Mouse (Mus musculus) forebrain, embryonic 12.5 days (tissue): ENCODE results near the gene Tsc2. TPM values are rescaled to one million over a fixed set of nuclear protein-coding genes. Genes with fewer than 3 reads are reported as not detected.

Experiments used
- ATAC-seq: fragments of 200-750 bp; cut with Nextera tagmentation; 2 replicates; pipeline ENCODE4 v1.8.0; 2017; ENCODE audit warnings: moderate TSS enrichment; ENCODE audit not compliant: low FRiP score
- H3K27ac ChIP-seq: fragments of 300-500 bp; sonication (generic); 2 replicates; pipeline ENCODE4 v1.5.1; 2016; ENCODE audit warnings: mild to moderate bottlenecking
- H3K27me3 ChIP-seq: fragments of 300-500 bp; sonication (generic); 2 replicates; pipeline ENCODE4 v1.6.1; 2016; ENCODE audit warnings: mild to moderate bottlenecking
- H3K36me3 ChIP-seq: fragments of 300-500 bp; sonication (generic); replicated peaks from 2 replicates; pipeline ENCODE4 v1.6.1; 2016; ENCODE audit warnings: mild to moderate bottlenecking
- H3K4me1 ChIP-seq: fragments of 300-500 bp; sonication (generic); 2 replicates; pipeline ENCODE4 v1.6.1; 2016
- H3K4me2 ChIP-seq: fragments of 300-500 bp; sonication (generic); 2 replicates; pipeline ENCODE4 v1.6.1; 2016; ENCODE audit warnings: mild to moderate bottlenecking, moderate library complexity
- H3K4me3 ChIP-seq: fragments of 300-500 bp; sonication (generic); replicated peaks from 2 replicates; pipeline ENCODE4 v1.5.1; 2016; ENCODE audit warnings: mild to moderate bottlenecking
- H3K9ac ChIP-seq: fragments of 300-500 bp; sonication (generic); 2 replicates; pipeline ENCODE4 v1.6.1; 2016; ENCODE audit warnings: mild to moderate bottlenecking
- H3K9me3 ChIP-seq: fragments of 300-500 bp; sonication (generic); 2 replicates; pipeline ENCODE4 v1.6.1; 2016
- WGBS: fragments of 180-500 bp; shearing (Covaris S2); methylation state at CpG from one replicate; pipeline ENCODE4 v1.1.7; 2016; 5-methylcytosine and 5-hydroxymethylcytosine counted together
- polyA plus RNA-seq: library from polyadenylated mRNA; unstranded; fragments of >200 nt; fragmentation: Nextera tagmentation; extraction: Ambion mirVana; gene quantifications from 2 replicates; pipeline ENCODE4 v1.2.1, GENCODE M21; 2016

Gene Tsc2
- polyA plus RNA-seq, 1 experiment from 2014 or later: 78.4 TPM

DNA sequence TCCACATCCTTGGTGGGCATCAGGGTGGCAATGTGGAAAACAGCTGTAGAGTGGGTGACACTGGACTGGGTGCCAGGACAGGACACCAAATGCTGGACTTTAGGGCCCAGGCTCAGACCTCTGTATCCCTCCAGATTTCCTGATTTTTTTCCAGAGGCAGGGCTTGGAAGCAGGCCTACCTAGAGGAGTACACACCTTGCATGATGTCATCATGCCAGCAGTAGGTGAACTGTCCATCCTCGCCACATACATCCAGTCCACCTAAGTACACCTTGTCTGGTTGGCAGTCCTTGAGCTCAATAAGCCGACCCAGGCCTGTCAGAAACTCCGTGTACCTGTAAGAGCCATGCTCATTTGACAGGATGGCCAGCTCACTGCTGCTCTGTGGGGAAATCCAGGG is 34.4 kb downstream of the Tsc2 start:
- Histone ChIP-seq H3K27ac (no peak overlapping the region), H3K9ac (no peak overlapping the region), H3K27me3 (no peaks in the 10 kb centered on the region), H3K9me3 (no peaks in the 10 kb centered on the region), H3K4me2 (no peak overlapping the region), H3K4me3 (no peak overlapping the region), H3K4me1 (no peaks in the 10 kb centered on the region), H3K36me3 (peaks cover 100% of the 10 kb centered on the region)
- ATAC-seq: no peak
- WGBS: 88% methylated on average over 3 of the region's 3 CpGs

DNA sequence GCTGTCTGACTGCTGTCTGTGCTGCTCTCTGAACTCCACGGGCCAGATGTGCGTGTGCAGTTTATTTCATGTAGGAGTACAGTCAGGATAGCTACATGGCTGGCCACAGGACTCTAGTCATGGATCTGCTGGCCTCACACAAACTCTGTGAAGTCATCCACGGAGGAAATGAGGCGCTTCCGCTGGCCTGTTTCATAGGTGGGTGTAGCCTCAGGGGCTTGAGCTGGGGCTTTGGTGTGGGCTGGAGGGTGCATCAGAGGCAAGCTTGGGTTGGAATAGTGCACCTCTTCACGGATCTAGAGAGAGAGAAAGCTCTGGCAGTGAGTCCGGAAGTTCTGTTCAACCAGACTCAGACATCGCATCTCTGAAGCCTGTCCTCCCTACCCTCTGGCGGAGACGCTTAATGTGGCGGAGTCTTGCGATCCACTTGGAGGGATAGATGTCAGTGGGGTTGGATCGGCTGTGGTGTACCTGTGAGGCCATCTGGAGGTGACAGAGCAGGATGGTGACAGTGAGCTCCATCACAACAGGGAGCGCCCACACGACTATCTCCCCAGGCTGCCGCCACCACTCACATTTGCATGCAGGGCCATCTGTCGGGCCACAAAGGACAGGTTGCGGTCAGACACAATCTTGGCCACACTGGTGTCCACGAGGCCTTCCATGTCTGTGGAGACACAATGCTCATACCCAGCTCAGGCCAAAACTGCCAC is 35.8 kb downstream of the Tsc2 start:
- no peak for ATAC-seq
- no peak overlapping the region for H3K9ac ChIP-seq
- H3K27ac ChIP-seq: no peak overlapping the region
- peaks cover 100% of the 10 kb centered on the region for H3K36me3 ChIP-seq
- no peaks in the 10 kb centered on the region for H3K27me3 ChIP-seq
- no peak overlapping the region for H3K4me3 ChIP-seq
- no peaks in the 10 kb centered on the region for H3K9me3 ChIP-seq
- H3K4me2 ChIP-seq: no peak overlapping the region
- WGBS: 91% methylated on average over 19 of the region's 19 CpGs
- H3K4me1 ChIP-seq: no peaks in the 10 kb centered on the region

GRCm38 (mm10) chr17:24596073-24596466 is 36.4 kb downstream of the Tsc2 start:
- Histone ChIP-seq H3K4me2 (no peak overlapping the region), H3K27ac (no peak overlapping the region), H3K4me1 (no peaks in the 10 kb centered on the region), H3K9me3 (no peaks in the 10 kb centered on the region), H3K36me3 (peaks cover 100% of the 10 kb centered on the region), H3K27me3 (no peaks in the 10 kb centered on the region), H3K9ac (no peak overlapping the region), H3K4me3 (no peak overlapping the region)
- WGBS: 80% methylated on average over 5 of the region's 5 CpGs
- no peak for ATAC-seq

DNA sequence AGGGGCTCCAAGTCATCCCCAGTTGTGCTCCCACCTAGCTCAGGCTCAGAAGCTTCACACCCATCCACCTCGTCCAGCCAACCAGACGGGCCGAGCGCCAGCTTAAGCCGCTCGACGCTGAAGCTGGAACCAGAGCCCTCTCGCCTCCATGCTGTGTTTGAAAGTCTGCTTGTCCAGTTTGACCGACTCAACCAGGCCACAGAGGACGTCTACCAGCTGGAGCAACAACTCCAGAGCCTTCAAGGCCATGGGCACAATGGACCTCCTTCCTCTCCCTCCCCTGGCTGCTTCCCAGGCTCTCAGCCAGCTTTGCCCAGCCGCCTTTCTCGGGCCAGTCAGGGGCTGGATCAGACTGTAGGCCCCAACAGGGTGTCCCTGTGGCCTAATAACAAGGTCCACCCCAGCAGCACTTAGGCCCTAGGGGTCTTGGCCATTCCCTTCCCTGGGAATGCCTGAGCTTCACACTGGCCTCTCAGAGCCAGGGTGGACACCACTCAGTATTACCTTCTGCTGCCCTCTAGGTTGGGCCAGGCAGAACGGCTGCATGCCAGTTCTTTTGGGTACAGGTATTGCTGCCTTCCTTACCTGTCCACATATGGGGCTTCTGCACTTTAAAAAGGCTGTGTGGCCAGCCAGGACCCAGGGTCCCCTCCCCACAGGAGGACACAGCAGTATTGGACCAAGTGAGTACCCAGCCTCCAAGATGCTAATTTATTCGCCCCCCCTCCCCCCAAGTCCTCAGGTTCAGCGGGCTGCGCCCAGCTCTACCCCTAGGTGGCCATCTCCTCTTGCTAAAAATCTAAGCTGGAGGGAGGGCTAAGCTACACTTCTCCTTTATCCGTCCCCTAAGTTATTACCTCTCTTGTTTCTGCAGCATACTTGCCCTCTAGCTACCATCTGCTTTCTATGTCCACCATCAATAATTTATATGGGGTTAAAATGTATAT is 37.0 kb downstream of the Tsc2 start:
- no peak for ATAC-seq
- H3K9ac ChIP-seq: no peak overlapping the region
- H3K36me3 ChIP-seq: peaks cover 100% of the 10 kb centered on the region
- WGBS: 78% methylated on average over 16 of the region's 17 CpGs
- no peak overlapping the region for H3K4me2 ChIP-seq
- H3K27me3 ChIP-seq: no peaks in the 10 kb centered on the region
- H3K27ac ChIP-seq: no peak overlapping the region
- H3K4me1 ChIP-seq: no peaks in the 10 kb centered on the region
- H3K4me3 ChIP-seq: no peak overlapping the region
- no peaks in the 10 kb centered on the region for H3K9me3 ChIP-seq

- no peaks in the 10 kb centered on the region for H3K4me1 ChIP-seq
- no peak for ATAC-seq
- H3K27me3 ChIP-seq: no peaks in the 10 kb centered on the region
- no peak overlapping the region for H3K9ac ChIP-seq
- WGBS: 94% methylated on average over 26 of the region's 26 CpGs
- H3K36me3 ChIP-seq: peaks cover 97% of the 10 kb centered on the region
- H3K9me3 ChIP-seq: no peaks in the 10 kb centered on the region
- no peak overlapping the region for H3K27ac ChIP-seq
- H3K4me3 ChIP-seq: no peak overlapping the region
- H3K4me2 ChIP-seq: no peak overlapping the region
Observed at GRCm38 (mm10) chr17:24593992-24594890, 38.2 kb downstream of the Tsc2 start.

DNA sequence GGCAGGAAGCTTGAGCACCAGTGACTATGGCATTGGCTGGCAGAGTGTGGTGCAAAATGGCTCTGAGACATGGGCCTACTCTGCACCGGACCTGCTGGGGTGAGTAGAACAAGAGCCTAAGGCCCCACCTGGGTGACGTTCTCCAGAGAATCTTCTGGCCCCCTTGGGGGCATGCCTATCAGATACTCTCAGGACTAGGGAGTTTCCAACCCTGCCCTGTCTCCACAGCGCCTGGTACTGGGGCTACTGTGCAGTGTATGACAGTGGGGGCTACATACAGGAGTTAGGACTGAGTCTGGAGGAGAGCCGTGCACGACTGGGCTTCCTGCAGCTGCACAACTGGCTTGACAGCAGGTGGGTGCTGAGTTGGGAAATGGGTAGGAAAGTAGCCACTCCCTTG is 39.2 kb downstream of the Tsc2 start:
- no peak overlapping the region for H3K4me2 ChIP-seq
- no peak overlapping the region for H3K4me3 ChIP-seq
- H3K4me1 ChIP-seq: no peaks in the 10 kb centered on the region
- no peaks in the 10 kb centered on the region for H3K27me3 ChIP-seq
- no peak overlapping the region for H3K27ac ChIP-seq
- H3K9me3 ChIP-seq: no peaks in the 10 kb centered on the region
- ATAC-seq: no peak
- no peak overlapping the region for H3K9ac ChIP-seq
- peaks cover 93% of the 10 kb centered on the region for H3K36me3 ChIP-seq
- 95% methylated on average over 5 of the region's 5 CpGs for WGBS

- Histone ChIP-seq H3K4me2 (no peak overlapping the region), H3K9me3 (no peaks in the 10 kb centered on the region), H3K36me3 (peaks cover 91% of the 10 kb centered on the region), H3K27me3 (no peaks in the 10 kb centered on the region), H3K4me3 (no peak overlapping the region), H3K4me1 (no peaks in the 10 kb centered on the region), H3K27ac (no peak overlapping the region), H3K9ac (no peak overlapping the region)
- 95% methylated on average over 5 of the region's 5 CpGs for WGBS
- ATAC-seq: no peak
Observed at GRCm38 (mm10) chr17:24591695-24592094, 40.7 kb downstream of the Tsc2 start.

DNA sequence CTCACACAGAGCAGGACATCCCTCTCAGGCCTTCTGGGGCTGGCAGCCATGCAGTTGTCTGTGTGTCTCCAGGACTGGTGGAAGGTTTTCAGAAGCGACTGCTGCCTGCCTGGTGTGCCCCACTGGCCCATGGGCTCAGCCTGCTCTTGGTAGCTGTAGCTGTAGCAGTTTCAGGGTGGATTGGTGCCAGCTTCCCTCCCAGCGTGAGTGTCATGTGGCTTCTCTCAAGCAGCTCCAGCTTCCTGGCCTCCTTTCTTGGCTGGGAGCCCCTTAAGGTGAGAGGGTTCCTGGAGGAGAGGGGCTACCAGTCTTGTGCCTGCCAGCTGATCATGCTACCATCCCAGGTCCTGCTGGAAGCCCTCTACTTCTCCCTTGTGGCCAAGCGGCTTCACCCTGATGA is 41.5 kb downstream of the Tsc2 start:
- H3K27me3 ChIP-seq: no peaks in the 10 kb centered on the region
- H3K36me3 ChIP-seq: peaks cover 91% of the 10 kb centered on the region
- no peak overlapping the region for H3K4me3 ChIP-seq
- no peak overlapping the region for H3K4me2 ChIP-seq
- no peak overlapping the region for H3K9ac ChIP-seq
- 94% methylated on average over 3 of the region's 3 CpGs for WGBS
- no peaks in the 10 kb centered on the region for H3K9me3 ChIP-seq
- no peak for ATAC-seq
- no peaks in the 10 kb centered on the region for H3K4me1 ChIP-seq
- H3K27ac ChIP-seq: no peak overlapping the region

- H3K9me3 ChIP-seq: no peaks in the 10 kb centered on the region
- H3K9ac ChIP-seq: no peak overlapping the region
- 98% methylated on average over 4 of the region's 4 CpGs for WGBS
- ATAC-seq: no peak
- no peak overlapping the region for H3K27ac ChIP-seq
- H3K4me2 ChIP-seq: no peak overlapping the region
- peaks cover 76% of the 10 kb centered on the region for H3K36me3 ChIP-seq
- H3K4me1 ChIP-seq: no peaks in the 10 kb centered on the region
- H3K27me3 ChIP-seq: no peaks in the 10 kb centered on the region
- H3K4me3 ChIP-seq: no peak overlapping the region
Observed at GRCm38 (mm10) chr17:24586532-24586931, 45.9 kb downstream of the Tsc2 start.

DNA sequence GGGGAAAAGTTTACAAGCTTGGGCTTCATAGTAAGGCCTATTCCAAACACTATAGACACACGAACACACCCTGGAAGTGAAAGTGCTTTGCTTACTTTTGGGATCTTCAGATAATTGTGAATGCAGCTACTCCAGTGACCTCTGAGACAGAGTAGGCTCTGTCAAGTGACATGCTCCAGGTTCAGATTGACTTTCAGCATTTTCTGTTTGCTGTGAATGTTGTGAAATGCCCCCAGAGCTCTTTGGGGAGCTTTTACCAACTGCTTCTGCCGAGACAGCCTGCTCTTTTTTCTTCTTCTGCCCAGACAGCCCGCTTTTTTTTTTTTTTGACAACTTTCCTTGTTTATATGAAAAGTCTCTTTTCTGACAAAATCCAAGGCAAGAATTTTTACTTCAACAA is 47.9 kb downstream of the Tsc2 start:
- Histone ChIP-seq H3K9me3 (no peaks in the 10 kb centered on the region), H3K4me3 (no peak overlapping the region), H3K4me2 (no peak overlapping the region), H3K27ac (no peak overlapping the region), H3K27me3 (no peaks in the 10 kb centered on the region), H3K4me1 (no peaks in the 10 kb centered on the region), H3K36me3 (peaks cover 79% of the 10 kb centered on the region), H3K9ac (no peak overlapping the region)
- no peak for ATAC-seq
- 85% methylated on average over 3 of the region's 3 CpGs for WGBS

GRCm38 (mm10) chr17:24583599-24584460 is 48.6 kb downstream of the Tsc2 start:
- H3K4me2 ChIP-seq: no peak overlapping the region
- no peaks in the 10 kb centered on the region for H3K27me3 ChIP-seq
- no peaks in the 10 kb centered on the region for H3K4me1 ChIP-seq
- no peak for ATAC-seq
- H3K27ac ChIP-seq: no peak overlapping the region
- H3K36me3 ChIP-seq: peaks cover 82% of the 10 kb centered on the region
- no peak overlapping the region for H3K4me3 ChIP-seq
- no peak overlapping the region for H3K9ac ChIP-seq
- no peaks in the 10 kb centered on the region for H3K9me3 ChIP-seq
- 79% methylated on average over 5 of the region's 5 CpGs for WGBS
